8 mouse cellular contexts compared by ENCODE assay signal in genomic region chr8:77276827-77277226, GRCm38 (mm10).
DNase-seq lines count a peak whose midpoint lies in the region; ATAC-seq and TF ChIP-seq lines count a peak whose summit lies in the region.

No protein-coding gene starts in this region.

- H3K27ac ChIP-seq in heart, embryonic 12.5 days (ENCODE audit: poor library complexity, severe bottlenecking): no peak overlapping the region
- H3K27ac ChIP-seq in hindbrain, embryonic 14.5 days: no peak overlapping the region
- no peak overlapping the region for H3K27ac ChIP-seq in midbrain, embryonic 16.5 days (ENCODE audit: low read length)
- no peak overlapping the region for H3K27ac ChIP-seq in midbrain, postnatal 0 days (ENCODE audit: low read depth, low read length)

- 76% methylated on average over 10 of the region's 10 CpGs for WGBS in heart, embryonic 12.5 days
- WGBS in hindbrain, embryonic 14.5 days: 89% methylated on average over 10 of the region's 10 CpGs
- 91% methylated on average over 10 of the region's 10 CpGs for WGBS in midbrain, embryonic 16.5 days
- 92% methylated on average over 10 of the region's 10 CpGs for WGBS in midbrain, postnatal 0 days

- no peaks in the 10 kb centered on the region for H3K9me3 ChIP-seq in heart, embryonic 12.5 days (replicated peaks)
- H3K9me3 ChIP-seq in hindbrain, embryonic 14.5 days (ENCODE audit: control insufficient read depth, low read length): no peaks in the 10 kb centered on the region
- H3K9me3 ChIP-seq in midbrain, embryonic 16.5 days (replicated peaks; ENCODE audit: control insufficient read depth, low read length, poor library complexity, severe bottlenecking): no peaks in the 10 kb centered on the region
- no peaks in the 10 kb centered on the region for H3K9me3 ChIP-seq in midbrain, postnatal 0 days (ENCODE audit: low read length)

- peaks cover 7% of the 10 kb centered on the region; the same call in 1 of the 2 replicates for H3K36me3 ChIP-seq in heart, embryonic 12.5 days
- no peaks in the 10 kb centered on the region for H3K36me3 ChIP-seq in hindbrain, embryonic 14.5 days (replicated peaks; ENCODE audit: control insufficient read depth, insufficient read depth)
- H3K36me3 ChIP-seq in midbrain, embryonic 16.5 days (ENCODE audit: control insufficient read depth, insufficient read depth, low read length): no peaks in the 10 kb centered on the region
- H3K36me3 ChIP-seq in midbrain, postnatal 0 days (ENCODE audit: insufficient read depth, low read length): no peaks in the 10 kb centered on the region

- no peak overlapping the region for H3K4me2 ChIP-seq in heart, embryonic 12.5 days
- no peak overlapping the region for H3K4me2 ChIP-seq in hindbrain, embryonic 14.5 days (replicated peaks)
- no peak overlapping the region for H3K4me2 ChIP-seq in midbrain, embryonic 16.5 days (ENCODE audit: low read length)
- no peak overlapping the region for H3K4me2 ChIP-seq in midbrain, postnatal 0 days (ENCODE audit: low read depth, low read length, poor library complexity, severe bottlenecking)

- H3K4me3 ChIP-seq in heart, embryonic 12.5 days: no peak overlapping the region
- no peak overlapping the region for H3K4me3 ChIP-seq in hindbrain, embryonic 14.5 days (replicated peaks; ENCODE audit: low read length)
- H3K4me3 ChIP-seq in midbrain, embryonic 16.5 days (ENCODE audit: low read depth, low read length): no peak overlapping the region
- H3K4me3 ChIP-seq in midbrain, postnatal 0 days (ENCODE audit: low read depth, low read length): no peak overlapping the region

- 0 out of 2 replicates have a peak, but pooled peaks cover 8% of the 10 kb centered on the region for H3K4me1 ChIP-seq in heart, embryonic 12.5 days (replicated peaks)
- H3K4me1 ChIP-seq in hindbrain, embryonic 14.5 days (replicated peaks; ENCODE audit: control insufficient read depth, insufficient read depth, low read length): no peaks in the 10 kb centered on the region
- no peaks in the 10 kb centered on the region for H3K4me1 ChIP-seq in midbrain, embryonic 16.5 days (ENCODE audit: control insufficient read depth, insufficient read depth, low read length)
- no peaks in the 10 kb centered on the region; the same call in 1 of the 2 replicates for H3K4me1 ChIP-seq in midbrain, postnatal 0 days (ENCODE audit: insufficient read depth, low read length)

- no peak for TF ChIP-seq CTCF in midbrain, postnatal 0 days (IDR thresholded peaks at IDR 0.05)

- ATAC-seq in heart, embryonic 12.5 days (ENCODE audit: insufficient number of reproducible peaks, low FRiP score): no peak
- no peak for ATAC-seq in hindbrain, embryonic 14.5 days (ENCODE audit: low FRiP score)
- no peak for ATAC-seq in midbrain, embryonic 16.5 days
- ATAC-seq in midbrain, postnatal 0 days (ENCODE audit: low FRiP score): no peak

- peak; percentile 76 to 88 for DNase-seq in heart, adult 18-20 months
- peak; percentile 32 for DNase-seq in gastrocnemius, postnatal 10 days
- DNase-seq in kidney, adult 8-10 months: peak; percentile 42 to 52
- peak; percentile 56 for DNase-seq in lung, postnatal 25 days (ENCODE audit: low spot score)
- no peak for DNase-seq in hindbrain, embryonic 14.5 days (ENCODE audit: low spot score)
- no peak for DNase-seq in midbrain, postnatal 0 days (ENCODE audit: low spot score)

- no peaks in the 10 kb centered on the region for H3K27me3 ChIP-seq in heart, embryonic 12.5 days (replicated peaks)
- no peaks in the 10 kb centered on the region for H3K27me3 ChIP-seq in hindbrain, embryonic 14.5 days (ENCODE audit: control insufficient read depth, insufficient read depth, low read length)
- H3K27me3 ChIP-seq in midbrain, embryonic 16.5 days (ENCODE audit: control insufficient read depth, insufficient read depth, low read depth, low read length): no peaks in the 10 kb centered on the region
- H3K27me3 ChIP-seq in midbrain, postnatal 0 days (ENCODE audit: insufficient read depth, low read length): no peaks in the 10 kb centered on the region

- no peak overlapping the region for H3K9ac ChIP-seq in heart, embryonic 12.5 days
- H3K9ac ChIP-seq in hindbrain, embryonic 14.5 days: no peak overlapping the region
- H3K9ac ChIP-seq in midbrain, embryonic 16.5 days (ENCODE audit: low read depth, low read length): no peak overlapping the region
- no peak overlapping the region for H3K9ac ChIP-seq in midbrain, postnatal 0 days (replicated peaks; ENCODE audit: low read length, poor library complexity, severe bottlenecking)

Comparison
In these comparisons a context has a peak if more than half of its experiments do, and no peak if none do; other contexts are left out.
1. DNase-seq: peak in heart, adult 18-20 months (2 of 2), gastrocnemius, postnatal 10 days (single experiment), kidney, adult 8-10 months (2 of 2) and lung, postnatal 25 days (single experiment); none in hindbrain, embryonic 14.5 days (single experiment) and midbrain, postnatal 0 days (single experiment).